Mouse (Mus musculus) cortical plate, adult 2 months (tissue): ENCODE data around the gene Rps6ka5.

Experiments
- CTCF ChIP-seq: fragments of 200-500 bp; IDR thresholded peaks from 2 replicates; pipeline ENCODE4 v1.5.1; 2011; ENCODE audit warnings: mild to moderate bottlenecking, control low read depth, low read length; ENCODE audit not compliant: insufficient read depth; ENCODE audit errors: extremely low read depth
- POLR2A ChIP-seq: fragments of 200-500 bp; IDR thresholded peaks from 2 replicates; pipeline ENCODE4 v1.6.1; 2011; ENCODE audit warnings: mild to moderate bottlenecking, low read length, control low read depth; ENCODE audit not compliant: insufficient read depth; ENCODE audit errors: extremely low read depth

DNA sequence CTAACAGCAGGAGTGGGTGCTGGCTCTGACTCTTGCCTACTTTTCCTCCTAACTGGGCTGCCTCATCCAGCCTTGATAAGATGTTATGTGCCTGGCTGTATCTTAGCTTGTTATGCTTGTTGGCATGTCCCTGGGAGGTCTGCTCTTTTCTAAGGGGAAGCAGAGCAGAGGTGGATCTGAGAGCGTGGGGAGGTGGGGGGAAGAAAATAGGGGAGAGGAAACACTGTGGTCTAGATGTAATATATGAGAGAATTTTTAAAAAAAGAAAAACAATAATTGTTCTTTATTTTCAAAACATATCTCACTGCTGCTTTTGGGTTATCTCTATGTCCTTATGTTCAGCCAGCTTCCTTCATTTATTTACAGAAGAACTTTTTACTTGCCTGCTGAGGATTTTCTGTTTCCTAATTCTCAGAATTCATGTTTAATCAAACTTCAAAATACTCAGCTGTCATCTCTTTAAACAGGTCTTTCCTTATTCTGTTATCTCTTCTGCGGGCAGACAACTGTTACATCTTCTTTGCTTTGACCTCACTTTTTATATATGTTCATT is 56.1 kb downstream of the Rps6ka5 start:
- TF ChIP-seq POLR2A (no peak), CTCF (no peak)
